Comparison of ENCODE assay signal across 8 mouse cellular contexts in genomic region chr2:11542640-11543039, GRCm38 (mm10). TPM values are rescaled to one million over a fixed set of nuclear protein-coding genes. Genes with fewer than 3 reads are reported as not detected.
DNase-seq lines count a peak whose midpoint lies in the region; ATAC-seq and TF ChIP-seq lines count a peak whose summit lies in the region.

No protein-coding gene starts in this region.

- peak; percentile 50 for ATAC-seq in granulocyte monocyte progenitor cell, adult 5-6 weeks (replicated peaks; ENCODE audit: poor library complexity, severe bottlenecking)
- peak; percentile 68 for ATAC-seq in liver, postnatal 0 days
- 0 out of 2 replicates have a peak, but pooled peaks have one; percentile 53 for ATAC-seq in neural tube, embryonic 15.5 days (ENCODE audit: low FRiP score)

- 63% methylated on average over 1 of the region's 1 CpGs for WGBS in liver, postnatal 0 days (ENCODE audit: insufficient replicate concordance)
- WGBS in neural tube, embryonic 15.5 days: 87% methylated on average over 1 of the region's 1 CpGs

- peak; percentile 85 to 87 for DNase-seq in B cell, adult 2 months
- DNase-seq in adrenal gland, adult 2 months: peak; percentile 81
- peak; percentile 35 for DNase-seq in embryo, embryonic 9.5 days (ENCODE audit: extremely low spot score)
- DNase-seq in kidney, postnatal 14 days: peak; percentile 83
- DNase-seq in liver, postnatal 0 days: peak; percentile 83
- peak; percentile 35 for DNase-seq in testis, postnatal 14 days (ENCODE audit: low spot score)

- H3K27me3 ChIP-seq in liver, postnatal 0 days (ENCODE audit: insufficient read depth, low read length): no peaks in the 10 kb centered on the region
- no peaks in the 10 kb centered on the region for H3K27me3 ChIP-seq in neural tube, embryonic 15.5 days (replicated peaks)

- TF ChIP-seq CTCF in liver, postnatal 0 days (IDR thresholded peaks at IDR 0.05; ENCODE audit: low read depth): peak; percentile 86

- H3K9me3 ChIP-seq in liver, postnatal 0 days (ENCODE audit: low read length): no peaks in the 10 kb centered on the region
- H3K9me3 ChIP-seq in neural tube, embryonic 15.5 days (replicated peaks): no peaks in the 10 kb centered on the region

- no peak for TF ChIP-seq EP300 in liver, postnatal 0 days (IDR thresholded peaks at IDR 0.05; ENCODE audit: low read depth)

- peaks cover 10% of the 10 kb centered on the region for H3K4me1 ChIP-seq in liver, postnatal 0 days (ENCODE audit: insufficient read depth)
- H3K4me1 ChIP-seq in neural tube, embryonic 15.5 days: no peaks in the 10 kb centered on the region

- H3K36me3 ChIP-seq in liver, postnatal 0 days (replicated peaks; ENCODE audit: insufficient read depth, low read length): 0 out of 2 replicates have a peak, but pooled peaks cover 2% of the 10 kb centered on the region
- no peaks in the 10 kb centered on the region for H3K36me3 ChIP-seq in neural tube, embryonic 15.5 days

- H3K4me2 ChIP-seq in liver, postnatal 0 days (ENCODE audit: low read depth, low read length): no peak overlapping the region
- no peak overlapping the region for H3K4me2 ChIP-seq in neural tube, embryonic 15.5 days

- H3K9ac ChIP-seq in liver, postnatal 0 days (replicated peaks): no peak overlapping the region
- no peak overlapping the region for H3K9ac ChIP-seq in neural tube, embryonic 15.5 days (replicated peaks)

- no peak overlapping the region for H3K27ac ChIP-seq in liver, postnatal 0 days (ENCODE audit: low read depth)
- no peak overlapping the region for H3K27ac ChIP-seq in neural tube, embryonic 15.5 days (replicated peaks)

- H3K4me3 ChIP-seq in liver, postnatal 0 days (ENCODE audit: low read depth, low read length): no peak overlapping the region
- no peak overlapping the region for H3K4me3 ChIP-seq in neural tube, embryonic 15.5 days (replicated peaks)

RNA-seq across cellular contexts. Expression of gene Pfkfb3, which starts 11.2 kb away (rescaled TPM):
- 100 to 1,000 TPM; 163 to 230 TPM for total RNA-seq in adrenal gland, adult 2 months (2021)
- 26.0 and 50.3 TPM in 2 replicates for polyA plus RNA-seq in adrenal gland, adult 2 months (2012; rRNA removed)
- total RNA-seq in granulocyte monocyte progenitor cell, adult 5-6 weeks (2014; fragmentation: Nextera tagmentation): 44.8 and 74.9 TPM in 2 replicates
- total RNA-seq in granulocyte monocyte progenitor cell, adult 5-6 weeks (2017): 43.8 and 44.8 TPM in 2 replicates
- polyA plus RNA-seq in liver, postnatal 0 days (2015; fragmentation: Nextera tagmentation; extraction: Ambion mirVana): 3.0 and 3.3 TPM in 2 replicates
- 26.5 and 29.8 TPM in 2 replicates for polyA plus RNA-seq in neural tube, embryonic 15.5 days (2015; fragmentation: Nextera tagmentation; extraction: Ambion mirVana)

Comparison
In these comparisons a context has a peak if more than half of its experiments do, and no peak if none do; other contexts are left out.
1. DNase-seq: peak in every context shown above with its lines; median percentile 86 in B cell, adult 2 months; 83 in kidney, postnatal 14 days; 83 in liver, postnatal 0 days; 81 in adrenal gland, adult 2 months; 35 in embryo, embryonic 9.5 days; 35 in testis, postnatal 14 days.